Mouse (Mus musculus) embryonic stem cell, embryonic (primary cell): ENCODE results near the gene 6330409D20Rik.

ENCODE experiments used
- CTCF ChIA-PET, 4 experiments: fragments of 300-600 bp in 2 of 4; fragments of 350-600 bp in 2 of 4; sonication (Branson Sonifier 250); formaldehyde crosslinking; loops; one replicate each; lab custom pipeline; 2022; ENCODE audit warnings: inconsistent platforms in 2 of 4; lab: Charles Lee
- POLR2A ChIA-PET, 4 experiments: fragments of 300-600 bp in 2 of 4; fragments of 350-600 bp in 2 of 4; sonication (Branson Sonifier 250); formaldehyde crosslinking; loops; one replicate each; lab custom pipeline; 2022; ENCODE audit warnings: antibody characterized with exemption in 4 of 4, inconsistent platforms in 1 of 4; lab: Charles Lee

Gene 6330409D20Rik

GRCm38 (mm10) chr2:32705018-32705417 lies 35.8 kb downstream of the 6330409D20Rik start:
- CTCF ChIA-PET: interaction anchor here in 3 of 4 experiments (0.5 to 4.8 kb wide), 11 partner anchors 11 to 236 kb away, joined by 3 to 25 read pairs (median 3); partner anchors contain the start of gene Tor2a (in 1 of the 3)

GRCm38 (mm10) chr2:32704021-32704421 lies 36.8 kb downstream of the 6330409D20Rik start, which contains the start of gene Fpgs:
Gene Fpgs, minus strand, starts transcription at chr2:32704145.
- ChIA-PET CTCF (interaction anchor here (0.6 to 4.8 kb wide), 11 partner anchors 10 to 209 kb away, joined by 3 to 25 read pairs (median 4); partner anchors contain the start of gene Tor2a (in 1 of the 4)), POLR2A (interaction anchor here (0.6 to 16.1 kb wide), 47 partner anchors 8 to 801 kb away, joined by 3 to 214 read pairs (median 4); partner anchors contain the start of genes Cdk9 (in 4 of the 4), Tor2a (in 2 of the 4), Lrsam1 (in 1 of the 4) and Rpl12 (in 1 of the 4))

More at GRCm38 (mm10) chr2:32705018-32705417, 35.8 kb downstream of the 6330409D20Rik start:
- POLR2A ChIA-PET: interaction anchor here (0.6 to 16.1 kb wide), 39 partner anchors 7 to 802 kb away, joined by 3 to 214 read pairs (median 4); partner anchors contain the start of genes Cdk9 (in 2 of the 4), Tor2a (in 2 of the 4), Eng (in 1 of the 4) and Slc2a8 (in 1 of the 4)

GRCm38 (mm10) chr2:32703046-32703445 lies 37.8 kb downstream of the 6330409D20Rik start:
- CTCF ChIA-PET: interaction anchor here (0.8 to 4.8 kb wide), 10 partner anchors 9 to 155 kb away, joined by 3 to 25 read pairs (median 3); partner anchors contain the start of gene Tor2a (in 1 of the 4)
- POLR2A ChIA-PET: interaction anchor here (0.7 to 4.2 kb wide), 29 partner anchors 9 to 258 kb away, joined by 3 to 34 read pairs (median 4); partner anchors contain the start of genes Cdk9 (in 4 of the 4), Lrsam1 (in 1 of the 4), Rpl12 (in 1 of the 4) and St6galnac4 (in 1 of the 4)

- ChIA-PET CTCF (interaction anchor here in 2 of 4 experiments (1.1 to 5.1 kb wide), 6 partner anchors 8 to 133 kb away, joined by 3 to 46 read pairs (median 4); no protein-coding TSS in a partner anchor), POLR2A (interaction anchor here in 3 of 4 experiments (0.6 to 3.5 kb wide), 34 partner anchors 7 to 262 kb away, joined by 3 to 24 read pairs (median 3); partner anchors contain the start of genes 6330409D20Rik (in 1 of the 3), Cdk9 (in 1 of the 3) and Tor2a (in 1 of the 3))
These were observed 39.7 kb downstream of the 6330409D20Rik start for GRCm38 (mm10) chr2:32700966-32701743.

GRCm38 (mm10) chr2:32699680-32700079 lies 41.1 kb downstream of the 6330409D20Rik start:
- ChIA-PET CTCF (interaction anchor here in 2 of 4 experiments (0.7 to 5.1 kb wide), 10 partner anchors 9 to 295 kb away, joined by 3 to 46 read pairs (median 4); no protein-coding TSS in a partner anchor), POLR2A (interaction anchor here in 3 of 4 experiments (0.6 to 3.5 kb wide), 20 partner anchors 8 to 1798 kb away, joined by 3 to 24 read pairs (median 4); partner anchors contain the start of genes 6330409D20Rik (in 1 of the 3) and Cdk9 (in 1 of the 3))

- CTCF ChIA-PET: interaction anchor here (0.6 to 2.6 kb wide), 21 partner anchors 9 to 372 kb away, joined by 3 to 25 read pairs (median 5); partner anchors contain the start of genes Fpgs (in 2 of the 4), Cdk9 (in 1 of the 4) and Eng (in 1 of the 4)
These were observed 46.1 kb downstream of the 6330409D20Rik start for GRCm38 (mm10) chr2:32694691-32695090.

GRCm38 (mm10) chr2:32693823-32694411 lies 46.9 kb downstream of the 6330409D20Rik start:
- ChIA-PET POLR2A (interaction anchor here (0.5 to 4.1 kb wide), 66 partner anchors 8 to 272 kb away, joined by 3 to 37 read pairs (median 5); partner anchors contain the start of genes Fpgs (in 3 of the 4), Ptrh1 (in 2 of the 4), Tor2a (in 2 of the 4) and Ttc16 (in 2 of the 4)), CTCF (interaction anchor here (0.6 to 2.6 kb wide), 40 partner anchors 10 to 164 kb away, joined by 3 to 25 read pairs (median 4); partner anchors contain the start of genes Cdk9 (in 2 of the 4), Fpgs (in 2 of the 4), St6galnac4 (in 2 of the 4) and Eng (in 1 of the 4))

More at GRCm38 (mm10) chr2:32694691-32695090, 46.1 kb downstream of the 6330409D20Rik start:
- POLR2A ChIA-PET: interaction anchor here (0.7 to 4.1 kb wide), 24 partner anchors 9 to 158 kb away, joined by 3 to 37 read pairs (median 6); partner anchors contain the start of genes Fpgs (in 3 of the 4), Cdk9 (in 1 of the 4) and Tor2a (in 1 of the 4)

GRCm38 (mm10) chr2:32693282-32693681 lies 47.5 kb downstream of the 6330409D20Rik start:
- ChIA-PET POLR2A (interaction anchor here (0.5 to 4.1 kb wide), 55 partner anchors 8 to 272 kb away, joined by 3 to 37 read pairs (median 5); partner anchors contain the start of genes Fpgs (in 3 of the 4), Tor2a (in 2 of the 4), Cdk9 (in 1 of the 4) and Dpm2 (in 1 of the 4)), CTCF (interaction anchor here (0.6 to 2.6 kb wide), 39 partner anchors 10 to 164 kb away, joined by 3 to 25 read pairs (median 4); partner anchors contain the start of genes Cdk9 (in 2 of the 4), Fpgs (in 2 of the 4), St6galnac4 (in 2 of the 4) and Tor2a (in 1 of the 4))

GRCm38 (mm10) chr2:32692496-32692895 lies 48.3 kb downstream of the 6330409D20Rik start:
- ChIA-PET POLR2A (interaction anchor here in 2 of 4 experiments (0.7 to 4.1 kb wide), 14 partner anchors 10 to 121 kb away, joined by 3 to 37 read pairs (median 8); partner anchors contain the start of genes Dpm2 (in 1 of the 2), Eng (in 1 of the 2), Fpgs (in 1 of the 2) and Ptrh1 (in 1 of the 2)), CTCF (interaction anchor here in 2 of 4 experiments (0.6 to 2.6 kb wide), 6 partner anchors 16 to 165 kb away, joined by 3 to 22 read pairs (median 3); partner anchors contain the start of gene Tor2a (in 1 of the 2))

GRCm38 (mm10) chr2:32691041-32691440 lies 49.8 kb downstream of the 6330409D20Rik start:
- CTCF ChIA-PET: interaction anchor here in 2 of 4 experiments (0.7 to 3.2 kb wide), 4 partner anchors 17 to 1719 kb away, joined by 3 to 51 read pairs (median 8); no protein-coding TSS in a partner anchor
- POLR2A ChIA-PET: interaction anchor here in 3 of 4 experiments (0.7 to 4.1 kb wide), 7 partner anchors 8 to 133 kb away, joined by 3 to 37 read pairs (median 4); no protein-coding TSS in a partner anchor

- CTCF ChIA-PET: interaction anchor here (0.5 to 3.2 kb wide), 167 partner anchors 9 to 1992 kb away, joined by 3 to 51 read pairs (median 4); partner anchors contain the start of genes Eng (in 3 of the 4), Pip5kl1 (in 3 of the 4), 9430097D07Rik (in 2 of the 4) and Cdk9 (in 2 of the 4)
These were observed 51.4 kb downstream of the 6330409D20Rik start for GRCm38 (mm10) chr2:32689420-32689819.

GRCm38 (mm10) chr2:32687562-32687961 lies 53.3 kb downstream of the 6330409D20Rik start:
- POLR2A ChIA-PET: interaction anchor here in 3 of 4 experiments (0.5 to 3.2 kb wide), 19 partner anchors 9 to 1599 kb away, joined by 3 to 13 read pairs (median 4); partner anchors contain the start of genes Eng (in 2 of the 3) and Fpgs (in 2 of the 3)
- CTCF ChIA-PET: interaction anchor here (0.7 to 3.0 kb wide), 10 partner anchors 12 to 283 kb away, joined by 3 to 46 read pairs (median 4); partner anchors contain the start of gene Pip5kl1 (in 1 of the 4)

More at GRCm38 (mm10) chr2:32689420-32689819, 51.4 kb downstream of the 6330409D20Rik start:
- POLR2A ChIA-PET: interaction anchor here in 3 of 4 experiments (0.5 to 3.2 kb wide), 57 partner anchors 9 to 285 kb away, joined by 3 to 14 read pairs (median 4); partner anchors contain the start of genes Fpgs (in 3 of the 3), Eng (in 2 of the 3), Pip5kl1 (in 2 of the 3) and St6galnac4 (in 2 of the 3)

- CTCF ChIA-PET: interaction anchor here in 2 of 4 experiments (0.7 to 1.5 kb wide), 6 partner anchors 71 to 282 kb away, joined by 3 to 5 read pairs (median 3); partner anchors contain the start of gene 9430097D07Rik (in 1 of the 2)
- POLR2A ChIA-PET: interaction anchor here in 3 of 4 experiments (1.0 to 3.2 kb wide), 11 partner anchors 13 to 246 kb away, joined by 3 to 13 read pairs (median 4); partner anchors contain the start of genes Eng (in 1 of the 3) and Fpgs (in 1 of the 3)
These were observed 54.2 kb downstream of the 6330409D20Rik start for GRCm38 (mm10) chr2:32686640-32687039.

- POLR2A ChIA-PET: interaction anchor here (0.5 to 6.7 kb wide), 16 partner anchors 7 to 246 kb away, joined by 3 to 37 read pairs (median 4); partner anchors contain the start of genes Eng (in 1 of the 4) and Fpgs (in 1 of the 4)
- CTCF ChIA-PET: interaction anchor here in 2 of 4 experiments (0.9 to 1.5 kb wide), 5 partner anchors 60 to 243 kb away, joined by 3 to 5 read pairs (median 3); no protein-coding TSS in a partner anchor
These were observed 55.0 kb downstream of the 6330409D20Rik start for GRCm38 (mm10) chr2:32685807-32686206.
